Mouse (Mus musculus) layer of hippocampus, adult 2 months (tissue): ENCODE measurements at regions not wholly inside any gene's neighbourhood (a gene's known extent, or its start where the extent isn't known, plus 50 kb on each side); places are given as distances from the start of the nearest gene placed in this dataset.

Source experiments
- DNase-seq, 2 experiments: peaks; one replicate each; pipeline ENCODE4 v3.0.0; 2022; ENCODE audit warnings: low spot score in 2 of 2
- H3K27ac ChIP-seq: fragments of 200-600 bp; 2 replicates; pipeline ENCODE4 v1.8.1; 2022
- H3K4me3 ChIP-seq: fragments of 200-600 bp; 2 replicates; pipeline ENCODE4 v1.8.1; 2022; ENCODE audit warnings: mild to moderate bottlenecking
- CTCF ChIP-seq: fragments of 200-600 bp; conservative IDR thresholded peaks from 2 replicates; pipeline ENCODE4 v1.8.1; 2022; ENCODE audit warnings: antibody characterized with exemption, mild to moderate bottlenecking, moderate library complexity

GRCm38 (mm10) chr1:70967701-70968100 is 135.2 kb downstream of the Bard1 start:
- Histone ChIP-seq H3K4me3 (no peak overlapping the region), H3K27ac (no peak overlapping the region)
- TF ChIP-seq CTCF = no peak
- DNase-seq = peak in 1 of 2 experiments; percentile 25

GRCm38 (mm10) chr1:70964016-70964415 is 138.9 kb downstream of the Bard1 start:
- no peak for DNase-seq
- no peak for TF ChIP-seq CTCF
- no peak overlapping the region for H3K4me3 ChIP-seq
- H3K27ac ChIP-seq = no peak overlapping the region

- TF ChIP-seq CTCF = no peak
These were observed 156.4 kb downstream of the Bard1 start for GRCm38 (mm10) chr1:70946564-70946963.

More at GRCm38 (mm10) chr1:70946564-70946963, 156.4 kb downstream of the Bard1 start:
- no peak for DNase-seq
- Histone ChIP-seq H3K4me3 (no peak overlapping the region), H3K27ac (no peak overlapping the region)
